Mouse (Mus musculus): Measurements from ENCODE around the gene Fndc4.
A peak's percentile ranks its signal among the peaks of the same experiment; 100 is the strongest.

The Fndc4 gene

GRCm38 (mm10) chr5:31295606-31296141 lies at the start of gene Fndc4:
TSS of gene Fndc4 (minus strand) at chr5:31296080.
- DNase-seq (ENCODE audit: low read depth, low spot score): no peak

GRCm38 (mm10) chr5:31328255-31328654 lies 32.4 kb upstream of the Fndc4 start:
- peak; percentile 40 for DNase-seq (ENCODE audit: low read depth, low spot score)

- no peak for DNase-seq (ENCODE audit: low read depth, low spot score)
Measured at GRCm38 (mm10) chr5:31326850-31327249, 31.0 kb upstream of the Fndc4 start.

GRCm38 (mm10) chr5:31324085-31324484 lies 28.2 kb upstream of the Fndc4 start:
- DNase-seq (ENCODE audit: low read depth, low spot score): no peak

- no peak for DNase-seq (ENCODE audit: low read depth, low spot score)
Measured at GRCm38 (mm10) chr5:31322776-31323175, 26.9 kb upstream of the Fndc4 start.

GRCm38 (mm10) chr5:31312806-31313205 lies 16.9 kb upstream of the Fndc4 start:
- DNase-seq (ENCODE audit: low read depth, low spot score): no peak

- DNase-seq (ENCODE audit: low read depth, low spot score): no peak
Measured at GRCm38 (mm10) chr5:31303093-31303492, 7.2 kb upstream of the Fndc4 start.

- no peak for DNase-seq (ENCODE audit: low read depth, low spot score)
Measured at GRCm38 (mm10) chr5:31301866-31302265, 6.0 kb upstream of the Fndc4 start.

- no peak for DNase-seq (ENCODE audit: low read depth, low spot score)
Measured at GRCm38 (mm10) chr5:31298486-31298885, 2.6 kb upstream of the Fndc4 start.

GRCm38 (mm10) chr5:31297981-31298380 lies 2.1 kb upstream of the Fndc4 start:
- no peak for DNase-seq (ENCODE audit: low read depth, low spot score)

- no peak for DNase-seq (ENCODE audit: low read depth, low spot score)
Measured at GRCm38 (mm10) chr5:31297047-31297757, 1.3 kb upstream of the Fndc4 start, which contains the start of gene Gckr. TSS of gene Gckr (plus strand) at chr5:31297443.

GRCm38 (mm10) chr5:31294964-31295605 lies 795 bp downstream of the Fndc4 start:
- no peak for DNase-seq (ENCODE audit: low read depth, low spot score)

- no peak for DNase-seq (ENCODE audit: low read depth, low spot score)
Measured at GRCm38 (mm10) chr5:31291361-31291688, 4.6 kb downstream of the Fndc4 start.

GRCm38 (mm10) chr5:31290521-31291360 lies 5.1 kb downstream of the Fndc4 start, which contains the start of gene Ift172:
TSS of gene Ift172 (minus strand) at chr5:31291116.
- DNase-seq (ENCODE audit: low read depth, low spot score): peak; percentile 96

GRCm38 (mm10) chr5:31289626-31290230 lies 6.2 kb downstream of the Fndc4 start:
- DNase-seq (ENCODE audit: low read depth, low spot score): no peak

GRCm38 (mm10) chr5:31288655-31289054 lies 7.2 kb downstream of the Fndc4 start:
- no peak for DNase-seq (ENCODE audit: low read depth, low spot score)

- DNase-seq (ENCODE audit: low read depth, low spot score): no peak
Measured at GRCm38 (mm10) chr5:31288225-31288624, 7.7 kb downstream of the Fndc4 start.

- no peak for DNase-seq (ENCODE audit: low read depth, low spot score)
Measured at GRCm38 (mm10) chr5:31279245-31279988, 16.5 kb downstream of the Fndc4 start.

GRCm38 (mm10) chr5:31273018-31273417 lies 22.9 kb downstream of the Fndc4 start:
- DNase-seq (ENCODE audit: low read depth, low spot score): no peak

- DNase-seq (ENCODE audit: low read depth, low spot score): no peak
Measured at GRCm38 (mm10) chr5:31267686-31268085, 28.2 kb downstream of the Fndc4 start.

GRCm38 (mm10) chr5:31266101-31266500 lies 29.8 kb downstream of the Fndc4 start:
- no peak for DNase-seq (ENCODE audit: low read depth, low spot score)

All from WW6 (cell line).